Mouse (Mus musculus) lung, postnatal 0 days (tissue): ENCODE measurements around the gene Prps2. TPM values are rescaled to one million over a fixed set of nuclear protein-coding genes. Genes with fewer than 3 reads are reported as not detected.

Experiments
- ATAC-seq: fragments of 200-750 bp; cut with Nextera tagmentation; 2 replicates; pipeline ENCODE4 v1.8.0; 2017; ENCODE audit warnings: moderate library complexity
- DNase-seq: peaks from one replicate; pipeline ENCODE4 v3.0.0-alpha.2; 2016; ENCODE audit warnings: low spot score
- H3K27ac ChIP-seq: fragments of 300-500 bp; sonication (generic); 2 replicates; pipeline ENCODE4 v1.5.1; 2014; ENCODE audit warnings: antibody characterized with exemption, mild to moderate bottlenecking, low read length, mixed read lengths
- H3K27me3 ChIP-seq: fragments of 300-500 bp; sonication (generic); replicated peaks from 2 replicates; pipeline ENCODE4 v1.6.1; 2014; ENCODE audit warnings: low read length, mixed read lengths; ENCODE audit not compliant: insufficient read depth
- H3K36me3 ChIP-seq: fragments of 300-500 bp; sonication (generic); 2 replicates; pipeline ENCODE4 v1.6.1; 2014; ENCODE audit warnings: low read length, mixed read lengths; ENCODE audit not compliant: insufficient read depth
- H3K4me1 ChIP-seq: fragments of 300-500 bp; sonication (generic); 2 replicates; pipeline ENCODE4 v1.6.1; 2014; ENCODE audit warnings: antibody characterized with exemption, low read depth, low read length, mixed read lengths; ENCODE audit not compliant: insufficient read depth
- H3K4me2 ChIP-seq: fragments of 300-500 bp; sonication (generic); replicated peaks from 2 replicates; pipeline ENCODE4 v1.6.1; 2014; ENCODE audit warnings: low read depth, mild to moderate bottlenecking, low read length, moderate library complexity, mixed read lengths
- H3K4me3 ChIP-seq: fragments of 300-500 bp; sonication (generic); 2 replicates; pipeline ENCODE4 v1.5.1; 2014; ENCODE audit warnings: low read depth, low read length
- H3K9ac ChIP-seq: fragments of 300-500 bp; sonication (generic); replicated peaks from 2 replicates; pipeline ENCODE4 v1.6.1; 2014; ENCODE audit warnings: low read depth, mild to moderate bottlenecking
- H3K9me3 ChIP-seq: fragments of 300-500 bp; sonication (generic); 2 replicates; pipeline ENCODE4 v1.6.1; 2016; ENCODE audit warnings: low read length, mixed read lengths
- CTCF ChIP-seq: IDR thresholded peaks from 2 replicates; pipeline ENCODE4 v1.5.1; 2016; ENCODE audit warnings: antibody characterized with exemption, mild to moderate bottlenecking
- EP300 ChIP-seq: IDR thresholded peaks from 2 replicates; pipeline ENCODE4 v1.6.1; 2016; ENCODE audit warnings: antibody characterized with exemption, mild to moderate bottlenecking, control low read depth
- WGBS: fragments of 180-500 bp; shearing (Covaris S2); extraction: QIAGEN DNeasy Blood & Tissue Kit; methylation state at CpG from one replicate; pipeline ENCODE4 v1.1.7; 2014; 5-methylcytosine and 5-hydroxymethylcytosine counted together
- polyA plus RNA-seq: library from polyadenylated mRNA; unstranded; fragments of >200 nt; fragmentation: Nextera tagmentation; extraction: Ambion mirVana; gene quantifications from 2 replicates; pipeline ENCODE4 v1.2.1, GENCODE M21; 2015

Gene Prps2
- polyA plus RNA-seq, result 18.8 and 18.9 TPM in 2 replicates

- H3K4me3 ChIP-seq, result peak within 1 kb of the TSS; percentile 46
- H3K9me3 ChIP-seq, result no peaks in the 10 kb centered on the region
- 7% methylated on average over 34 of the region's 47 CpGs for WGBS
- no peaks in the 10 kb centered on the region for H3K27me3 ChIP-seq
- H3K27ac ChIP-seq, result peak within 1 kb of the TSS; percentile 14; the same call in 1 of the 2 replicates
- ATAC-seq (peak; percentile 81), DNase-seq (peak; percentile 49)
- no peaks in the 10 kb centered on the region for H3K4me1 ChIP-seq
- H3K9ac ChIP-seq, result 0 out of 2 replicates have a peak within 1 kb of the TSS, but pooled peaks have one; percentile 8
- H3K36me3 ChIP-seq, result no peaks in the 10 kb centered on the region
- peak within 1 kb of the TSS; percentile 74 for H3K4me2 ChIP-seq
- TF ChIP-seq EP300, result no peak
- no peak for TF ChIP-seq CTCF
Observed at GRCm38 (mm10) chrX:167382047-167382853, at the start of gene Prps2. Gene Prps2 (minus strand): TSS chrX:167382749.

GRCm38 (mm10) chrX:167417654-167418053 is 35.1 kb upstream of the Prps2 start:
- DNase-seq, result no peak
- TF ChIP-seq EP300 (no peak), CTCF (no peak)
- no peak overlapping the region for H3K4me3 ChIP-seq
- no peak for ATAC-seq
- no peaks in the 10 kb centered on the region for H3K9me3 ChIP-seq
- H3K36me3 ChIP-seq, result no peaks in the 10 kb centered on the region
- whole genome bisulfite sequencing, result 31% methylated on average over 1 of the region's 1 CpGs
- no peak overlapping the region for H3K27ac ChIP-seq
- no peaks in the 10 kb centered on the region for H3K27me3 ChIP-seq
- H3K4me1 ChIP-seq, result no peaks in the 10 kb centered on the region
- H3K9ac ChIP-seq, result no peak overlapping the region
- H3K4me2 ChIP-seq, result no peak overlapping the region

- Histone ChIP-seq H3K4me2 (no peak overlapping the region), H3K9me3 (no peaks in the 10 kb centered on the region), H3K27me3 (no peaks in the 10 kb centered on the region), H3K4me3 (no peak overlapping the region), H3K4me1 (no peaks in the 10 kb centered on the region), H3K27ac (no peak overlapping the region), H3K9ac (no peak overlapping the region), H3K36me3 (no peaks in the 10 kb centered on the region)
- DNase-seq (no peak), ATAC-seq (no peak)
- TF ChIP-seq CTCF, result no peak
- no peak for TF ChIP-seq EP300
- 35% methylated on average over 3 of the region's 3 CpGs for WGBS
Observed at GRCm38 (mm10) chrX:167394940-167395339, 12.4 kb upstream of the Prps2 start.

GRCm38 (mm10) chrX:167386647-167387046 is 4.1 kb upstream of the Prps2 start:
- peak; percentile 59 for DNase-seq
- Histone ChIP-seq H3K4me2 (no peak overlapping the region), H3K36me3 (no peaks in the 10 kb centered on the region), H3K27ac (no peak overlapping the region), H3K9ac (no peak overlapping the region), H3K9me3 (no peaks in the 10 kb centered on the region), H3K4me3 (no peak overlapping the region), H3K4me1 (no peaks in the 10 kb centered on the region), H3K27me3 (no peaks in the 10 kb centered on the region)
- peak; percentile 54 for ATAC-seq
- TF ChIP-seq CTCF (no peak), EP300 (no peak)
- WGBS, result 33% methylated on average over 1 of the region's 1 CpGs

- Histone ChIP-seq H3K27me3 (no peaks in the 10 kb centered on the region), H3K9me3 (no peaks in the 10 kb centered on the region), H3K27ac (no peak overlapping the region), H3K4me1 (no peaks in the 10 kb centered on the region), H3K4me3 (peak overlapping the region; percentile 46; the same call in 1 of the 2 replicates), H3K36me3 (no peaks in the 10 kb centered on the region), H3K9ac (no peak overlapping the region), H3K4me2 (peak overlapping the region; percentile 74)
- ATAC-seq, result peak; percentile 27
- WGBS, result 34% methylated on average over 7 of the region's 7 CpGs
- TF ChIP-seq CTCF (no peak), EP300 (no peak)
- DNase-seq, result no peak
Observed at GRCm38 (mm10) chrX:167382854-167383186, 271 bp upstream of the Prps2 start.

- TF ChIP-seq EP300 (no peak), CTCF (no peak)
- peak overlapping the region; percentile 74 for H3K4me2 ChIP-seq
- no peaks in the 10 kb centered on the region for H3K27me3 ChIP-seq
- no peaks in the 10 kb centered on the region for H3K9me3 ChIP-seq
- no peak overlapping the region for H3K27ac ChIP-seq
- H3K4me3 ChIP-seq, result peak overlapping the region; percentile 46
- no peaks in the 10 kb centered on the region for H3K4me1 ChIP-seq
- 14% methylated on average over 18 of the region's 18 CpGs for WGBS
- DNase-seq (no peak), ATAC-seq (no peak; the same call in 1 of the 2 replicates)
- H3K36me3 ChIP-seq, result no peaks in the 10 kb centered on the region
- no peak overlapping the region for H3K9ac ChIP-seq
Observed at GRCm38 (mm10) chrX:167381583-167382046, 934 bp downstream of the Prps2 start.
